Mouse (Mus musculus) megakaryocyte, adult 5-6 weeks (primary cell): ENCODE data around the gene Ppp1r14c. TPM values are rescaled to one million over a fixed set of nuclear protein-coding genes. Genes with fewer than 3 reads are reported as not detected.
A peak's percentile ranks its signal among the peaks of the same experiment; 100 is the strongest.
"Not testable (repeated sequence)": the region's sequence is repeated elsewhere in the genome, so short reads cannot be mapped to it uniquely, and the experiment has no call there.

Source experiments
- ATAC-seq: 2 replicates; pipeline ENCODE4 v1.8.0; 2016; ENCODE audit warnings: mild to moderate bottlenecking, inconsistent platforms; ENCODE audit not compliant: poor library complexity, severe bottlenecking
- total RNA-seq, 2 experiments: library from RNA; stranded (forward) in 1 of 2; stranded (reverse) in 1 of 2; fragments of 153-499, 151-499 nt in 1 of 2; fragments of 221-1000, 200-1000 nt in 1 of 2; gene quantifications; 2 replicates each; pipeline versions ENCODE4 v1.2.3 to v1.2.4; 2015 to 2017

Ppp1r14c gene
- total RNA-seq, 2 experiments from 2014 or later: 0.13 TPM; not detected in 1

- ATAC-seq: no peak
Observed at GRCm38 (mm10) chr10:3460841-3461240, 95.0 kb downstream of the Ppp1r14c start.

- no peak for ATAC-seq
Observed at GRCm38 (mm10) chr10:3466135-3466626, 100.3 kb downstream of the Ppp1r14c start.

GRCm38 (mm10) chr10:3468590-3468989 lies 102.7 kb downstream of the Ppp1r14c start:
- no peak for ATAC-seq

- no peak for ATAC-seq
Observed at GRCm38 (mm10) chr10:3476611-3477010, 110.8 kb downstream of the Ppp1r14c start.

- no peak for ATAC-seq
Observed at GRCm38 (mm10) chr10:3479772-3480171, 113.9 kb downstream of the Ppp1r14c start.

- no peak for ATAC-seq
Observed at GRCm38 (mm10) chr10:3490052-3490451, 124.2 kb downstream of the Ppp1r14c start.

GRCm38 (mm10) chr10:3496791-3497190 lies 130.9 kb downstream of the Ppp1r14c start:
- ATAC-seq: no peak

- not testable (repeated sequence) for ATAC-seq
Observed at GRCm38 (mm10) chr10:3500846-3501245, 135.0 kb downstream of the Ppp1r14c start.

GRCm38 (mm10) chr10:3507484-3508221 lies 141.8 kb downstream of the Ppp1r14c start:
- no peak for ATAC-seq

GRCm38 (mm10) chr10:3508222-3508588 lies 142.3 kb downstream of the Ppp1r14c start:
- no peak for ATAC-seq

GRCm38 (mm10) chr10:3508746-3509145 lies 142.9 kb downstream of the Ppp1r14c start:
- no peak for ATAC-seq

GRCm38 (mm10) chr10:3509663-3510277 lies 143.9 kb downstream of the Ppp1r14c start:
- no peak for ATAC-seq

GRCm38 (mm10) chr10:3510486-3510885 lies 144.6 kb downstream of the Ppp1r14c start:
- peak; percentile 59 for ATAC-seq

- ATAC-seq: no peak
Observed at GRCm38 (mm10) chr10:3511401-3511800, 145.5 kb downstream of the Ppp1r14c start.

GRCm38 (mm10) chr10:3512620-3513305 lies 146.9 kb downstream of the Ppp1r14c start:
- ATAC-seq: no peak

- no peak for ATAC-seq
Observed at GRCm38 (mm10) chr10:3513947-3514346, 148.1 kb downstream of the Ppp1r14c start.

Other genes starting within 250 kb of the Ppp1r14c start
- gene H60c, start 98.3 kb upstream of the Ppp1r14c start, total RNA-seq (2015): not detected in 2 replicates
- not detected in 2 replicates for gene H60c, start 98.3 kb upstream of the Ppp1r14c start, total RNA-seq (2017)
- not detected in 2 replicates for gene Iyd, start 174.2 kb downstream of the Ppp1r14c start, total RNA-seq (2015)
- not detected in 2 replicates for gene Iyd, start 174.2 kb downstream of the Ppp1r14c start, total RNA-seq (2017)